Comparison of ENCODE assay signal across 26 mouse cellular contexts in the genomic region with DNA sequence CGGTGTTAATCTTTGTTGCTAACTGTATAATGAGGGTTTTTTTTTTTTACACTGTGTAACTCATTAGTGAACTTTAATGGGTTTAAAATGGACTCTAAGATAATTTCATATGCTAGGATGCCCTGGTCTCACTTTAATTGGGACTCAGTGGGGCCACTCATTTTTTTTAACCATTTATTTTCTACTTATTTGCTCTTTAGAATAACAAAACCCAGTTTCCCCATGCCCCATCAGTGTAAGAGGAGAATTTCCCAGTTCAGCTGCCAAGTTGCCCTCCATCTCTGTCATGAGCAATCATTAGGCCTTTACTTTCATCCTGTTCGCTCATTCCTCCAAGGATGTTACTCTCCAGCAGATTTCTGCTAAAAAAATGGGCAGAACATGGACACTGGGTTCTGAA.
"Had no signal": no experiment of that assay in that cellular context is flagged by ENCODE, and none has a peak within 500 bp of the region (broad histone marks: within the 10 kb centered on the region; RNA-seq: fewer than 3 reads in every experiment).

No protein-coding gene starts in this region.

- H3K9me3 ChIP-seq: heart, embryonic 12.5 days; hindbrain, embryonic 10.5 days; hindbrain, embryonic 12.5 days; intestine, embryonic 15.5 days; kidney, embryonic 15.5 days; limb, embryonic 13.5 days; limb, embryonic 15.5 days; liver, embryonic 12.5 days had no signal

- H3K36me3 ChIP-seq: heart, embryonic 12.5 days; hindbrain, embryonic 10.5 days; hindbrain, embryonic 12.5 days; intestine, embryonic 15.5 days; kidney, embryonic 15.5 days; limb, embryonic 13.5 days; limb, embryonic 15.5 days; liver, embryonic 12.5 days had no signal

- H3K4me3 ChIP-seq: gastrocnemius, adult 2 months; heart, adult 2 months; heart, embryonic 12.5 days; hindbrain, embryonic 10.5 days; hindbrain, embryonic 12.5 days; intestine, embryonic 15.5 days; kidney, embryonic 15.5 days; limb, embryonic 13.5 days; limb, embryonic 15.5 days; liver, embryonic 12.5 days had no signal

- H3K27ac ChIP-seq: gastrocnemius, adult 2 months; heart, adult 2 months; hindbrain, embryonic 10.5 days; hindbrain, embryonic 12.5 days; hindbrain, embryonic 14.5 days; intestine, embryonic 15.5 days; kidney, embryonic 15.5 days; kidney, postnatal 0 days; limb, embryonic 13.5 days; limb, embryonic 15.5 days; liver, embryonic 12.5 days had no signal

- H3K4me1 ChIP-seq: heart, embryonic 12.5 days; hindbrain, embryonic 10.5 days; hindbrain, embryonic 12.5 days; intestine, embryonic 15.5 days; kidney, embryonic 15.5 days; limb, embryonic 13.5 days; limb, embryonic 15.5 days; liver, embryonic 12.5 days had no signal

- ATAC-seq: hindbrain, embryonic 16.5 days; inflammation-experienced regulatory T-cells, adult 6 months; intestine, embryonic 15.5 days; intestine, postnatal 0 days; liver, embryonic 12.5 days had no signal

- DNase-seq: gastrocnemius, adult 2 months; gastrocnemius, postnatal 10 days; gastrocnemius, postnatal 25 days; heart, adult 2 months; heart, postnatal 10 days; heart, postnatal 4 days; kidney, adult 18-20 months; kidney, adult 9 months; kidney, postnatal 14 days; kidney, postnatal 36 days; layer of hippocampus, adult 9-11 months; layer of hippocampus, postnatal 36 days; left cerebral cortex, postnatal 4 days had no signal

- H3K4me2 ChIP-seq: heart, embryonic 12.5 days; hindbrain, embryonic 12.5 days; hindbrain, embryonic 14.5 days; intestine, embryonic 15.5 days; kidney, embryonic 15.5 days; limb, embryonic 13.5 days; limb, embryonic 15.5 days; liver, embryonic 12.5 days had no signal

- H3K27me3 ChIP-seq: heart, embryonic 12.5 days; hindbrain, embryonic 12.5 days; intestine, embryonic 15.5 days; kidney, embryonic 15.5 days; limb, embryonic 13.5 days; limb, embryonic 15.5 days; liver, embryonic 12.5 days had no signal

- H3K9ac ChIP-seq: heart, embryonic 12.5 days; hindbrain, embryonic 12.5 days; hindbrain, embryonic 14.5 days; intestine, embryonic 15.5 days; kidney, embryonic 15.5 days; limb, embryonic 13.5 days; limb, embryonic 15.5 days; liver, embryonic 12.5 days had no signal
